ENCODE assay signal across 8 mouse cellular contexts in genomic region chr9:96631389-96632072, GRCm38 (mm10). TPM values are rescaled to one million over a fixed set of nuclear protein-coding genes. Genes with fewer than 3 reads are reported as not detected.
DNase-seq lines count a peak whose midpoint lies in the region; ATAC-seq lines count a peak whose summit lies in the region.

Rasa2 (minus strand) TSS chr9:96631617.

- H3K9me3 ChIP-seq in hindbrain, embryonic 10.5 days, result no peaks in the 10 kb centered on the region

- H3K27ac ChIP-seq in hindbrain, embryonic 10.5 days, result peak within 1 kb of the TSS; percentile 99

- no peaks in the 10 kb centered on the region for H3K36me3 ChIP-seq in hindbrain, embryonic 10.5 days

- H3K4me3 ChIP-seq in hindbrain, embryonic 10.5 days, result peak within 1 kb of the TSS; percentile 93

- WGBS in hindbrain, embryonic 10.5 days, result 3% methylated on average over 52 of the region's 52 CpGs

- H3K4me1 ChIP-seq in hindbrain, embryonic 10.5 days (replicated peaks), result peaks cover 20% of the 10 kb centered on the region

- DNase-seq in MEL-GATA-1-ER (ENCODE audit: extremely low read depth, low read depth), result peak; percentile 50
- peak; percentile 86 for DNase-seq in cerebellum, adult 8-10 months
- DNase-seq in hindbrain, embryonic 10.5 days (ENCODE audit: low spot score), result peak; percentile 88
- DNase-seq in layer of hippocampus, postnatal 10 days (ENCODE audit: low spot score in 2 of 2), result peak; percentile 86 to 92
- DNase-seq in lung, postnatal 10 days, result peak; percentile 96
- peak; percentile 93 for DNase-seq in ovary, postnatal 36 days (ENCODE audit: low spot score)
- peak; percentile 96 for DNase-seq in thymus, postnatal 25 days

- H3K27me3 ChIP-seq in hindbrain, embryonic 10.5 days (ENCODE audit: insufficient read depth, poor library complexity, severe bottlenecking), result peaks cover 20% of the 10 kb centered on the region; the same call in 1 of the 2 replicates

- ATAC-seq in frontal cortex, adult (ENCODE audit: low TSS enrichment), result peak; percentile 98

RNA-seq across cellular contexts. Expression of gene Rasa2, which starts in this region (rescaled TPM):
- polyA plus RNA-seq in hindbrain, embryonic 10.5 days (2016; fragmentation: Nextera tagmentation; extraction: Ambion mirVana), result 12.3 and 14.9 TPM in 2 replicates
- 10 to 100 TPM; 29.4 to 32.6 TPM for total RNA-seq in layer of hippocampus, postnatal 10 days (2021)

Comparison
In these comparisons a context has a peak if more than half of its experiments do, and no peak if none do; other contexts are left out.
1. Peak in every context shown above with its lines: DNase-seq, ATAC-seq, H3K4me3 ChIP-seq and H3K27ac ChIP-seq.